Mouse (Mus musculus) A20 (cell line): ENCODE results near the gene Gm49721.
"Not testable (repeated sequence)": the region's sequence is repeated elsewhere in the genome, so short reads cannot be mapped to it uniquely, and the experiment has no call there.

Experiments
- DNase-seq: peaks from one replicate; pipeline ENCODE4 v3.0.0-alpha.2; 2011; ENCODE audit warnings: low read depth, low spot score

Gene Gm49721

DNA sequence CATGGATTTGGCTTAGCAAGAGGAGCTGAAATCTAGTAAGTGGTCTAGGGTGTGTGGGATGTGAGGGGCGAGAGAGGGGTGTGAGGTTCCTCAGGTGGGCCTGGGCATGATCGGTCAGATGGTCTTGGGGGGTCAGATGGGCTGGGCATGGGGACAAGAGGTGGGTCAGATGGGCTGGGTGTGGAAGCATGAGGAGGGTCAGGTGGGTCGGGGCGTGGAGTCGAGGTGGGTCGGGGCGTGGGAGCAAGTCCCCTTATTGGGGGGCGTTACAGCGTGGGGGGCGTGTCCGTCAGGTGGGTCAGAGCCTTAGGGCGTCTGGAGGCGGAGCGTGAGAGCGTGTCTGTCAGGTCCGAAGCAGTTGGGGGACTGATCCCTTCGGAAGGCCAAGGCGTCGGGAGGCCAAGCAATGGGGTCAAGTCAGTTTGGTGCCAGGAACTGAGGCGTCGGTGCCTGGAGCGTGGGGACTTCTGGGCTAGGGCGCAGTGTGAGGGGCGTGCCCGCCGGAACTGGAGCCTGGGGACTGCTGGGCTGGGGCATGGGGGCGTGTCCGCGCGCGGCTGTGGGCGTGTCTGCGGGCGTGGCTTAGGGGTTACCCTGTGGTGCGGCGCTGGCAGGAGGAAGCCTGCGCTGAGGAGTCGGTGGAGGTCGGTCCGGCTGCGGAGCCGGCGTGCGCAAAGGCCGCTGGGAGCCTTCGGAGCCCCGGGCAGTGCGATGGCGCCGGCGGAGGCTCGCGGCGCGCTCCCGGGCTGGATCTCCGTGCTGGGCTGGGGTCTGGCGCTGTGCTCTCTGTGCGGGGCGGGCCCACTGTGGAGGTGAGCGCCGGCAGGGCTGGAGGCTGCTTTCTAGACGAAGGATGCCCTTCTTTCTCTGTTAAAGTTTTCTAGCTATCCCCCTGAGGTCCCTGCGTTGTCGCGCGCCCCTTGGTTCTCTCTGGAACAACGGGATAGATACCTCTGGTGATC, at the start of gene Gm49721:
Gene Gm49721 (plus strand): TSS at position 618 of the 962 bp plus-strand sequence.
- DNase-seq: peak; percentile 29

- not testable (repeated sequence) for DNase-seq
Measured at GRCm38 (mm10) chr17:6931625-6932024, 47.1 kb upstream of the Gm49721 start.

- not testable (repeated sequence) for DNase-seq
Measured at GRCm38 (mm10) chr17:6942560-6942959, 36.1 kb upstream of the Gm49721 start.

- DNase-seq: not testable (repeated sequence)
Measured at GRCm38 (mm10) chr17:6947637-6947983, 31.1 kb upstream of the Gm49721 start.

- peak; percentile 88 for DNase-seq
Measured at GRCm38 (mm10) chr17:6947984-6948768, 30.5 kb upstream of the Gm49721 start, which contains the start of gene Rsph3b. TSS of gene Rsph3b (minus strand) at chr17:6948682.

GRCm38 (mm10) chr17:6948769-6949228, 29.9 kb upstream of the Gm49721 start:
- DNase-seq: not testable (repeated sequence)

GRCm38 (mm10) chr17:6958881-6959280, 19.8 kb upstream of the Gm49721 start:
- DNase-seq: not testable (repeated sequence)

DNA sequence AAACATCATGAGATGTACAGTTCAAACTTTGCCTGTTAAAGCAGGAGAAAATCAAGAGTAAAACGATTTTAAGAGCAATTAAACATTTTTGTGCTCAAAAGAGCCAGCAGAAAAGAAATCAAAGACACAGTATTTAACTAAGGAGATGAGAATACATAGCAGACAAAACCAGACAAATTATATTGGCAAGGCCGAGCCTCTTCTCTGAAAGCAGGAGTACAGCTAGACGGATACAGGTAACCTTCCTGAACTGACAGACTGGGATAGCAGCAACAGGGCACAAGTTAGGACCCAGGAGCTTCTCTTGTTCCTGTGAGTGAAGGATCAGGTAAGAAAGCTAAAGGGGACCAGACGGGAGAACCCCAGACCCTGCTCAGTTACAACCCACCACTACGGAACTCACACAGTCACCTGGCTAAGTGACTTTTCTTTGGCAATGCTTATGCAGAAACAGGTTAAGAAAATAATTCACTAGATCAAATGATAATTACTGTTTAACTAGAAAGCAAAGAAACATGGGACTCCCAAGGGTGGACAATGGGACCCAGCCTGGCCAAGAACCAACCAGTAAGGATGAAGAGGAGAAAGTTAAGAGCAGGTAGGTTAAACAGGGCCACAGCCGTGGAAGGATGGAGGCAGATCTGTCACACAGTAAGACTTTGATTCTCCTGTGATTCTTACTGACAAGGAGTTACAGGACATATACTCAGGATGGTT, 19.0 kb upstream of the Gm49721 start:
- not testable (repeated sequence) for DNase-seq

- DNase-seq: peak; percentile 29
Measured at GRCm38 (mm10) chr17:6960349-6960748, 18.4 kb upstream of the Gm49721 start.

- peak; percentile 46 for DNase-seq
Measured at GRCm38 (mm10) chr17:6960776-6961175, 17.9 kb upstream of the Gm49721 start, which contains the start of gene Tagap1. TSS of gene Tagap1 (minus strand) at chr17:6961156.

- DNase-seq: peak; percentile 60
Measured at GRCm38 (mm10) chr17:6961181-6962000, 17.3 kb upstream of the Gm49721 start.

GRCm38 (mm10) chr17:6962339-6962738, 16.4 kb upstream of the Gm49721 start:
- not testable (repeated sequence) for DNase-seq

GRCm38 (mm10) chr17:6962936-6963335, 15.8 kb upstream of the Gm49721 start:
- not testable (repeated sequence) for DNase-seq

DNA sequence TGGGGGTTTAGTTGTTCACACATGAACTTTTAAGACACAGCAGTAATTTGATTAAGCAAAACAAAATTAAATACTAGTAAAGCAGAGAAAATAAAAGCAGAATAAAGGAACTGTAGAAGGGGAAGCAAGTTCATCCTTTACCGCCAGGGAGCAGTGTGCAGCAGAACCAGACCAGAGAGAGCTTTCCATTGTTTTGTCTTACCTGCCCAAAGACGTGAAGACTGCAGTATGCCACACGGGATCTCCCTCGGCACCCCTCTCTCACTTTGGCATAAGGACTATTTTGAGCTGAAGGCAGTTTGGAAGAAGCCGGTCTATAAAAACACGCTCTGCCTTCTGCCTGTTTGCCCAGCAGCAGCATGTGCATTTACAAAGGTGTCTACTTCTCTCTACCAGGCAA, 13.3 kb upstream of the Gm49721 start:
- peak; percentile 65 for DNase-seq

GRCm38 (mm10) chr17:6967673-6968072, 11.0 kb upstream of the Gm49721 start:
- not testable (repeated sequence) for DNase-seq

GRCm38 (mm10) chr17:6970334-6970733, 8.4 kb upstream of the Gm49721 start, which contains the start of gene Rnaset2b:
TSS of gene Rnaset2b (plus strand) at chr17:6970634.
- not testable (repeated sequence) for DNase-seq

GRCm38 (mm10) chr17:6971238-6971637, 7.5 kb upstream of the Gm49721 start:
- DNase-seq: not testable (repeated sequence)

GRCm38 (mm10) chr17:6972836-6973396, 5.8 kb upstream of the Gm49721 start:
- not testable (repeated sequence) for DNase-seq

- DNase-seq: not testable (repeated sequence)
Measured at GRCm38 (mm10) chr17:6974985-6975384, 3.7 kb upstream of the Gm49721 start.

GRCm38 (mm10) chr17:6979380-6979779, 676 bp downstream of the Gm49721 start:
- not testable (repeated sequence) for DNase-seq
